Mouse (Mus musculus): Measurements from ENCODE around the gene Fam13c. TPM values are rescaled to one million over a fixed set of nuclear protein-coding genes. Genes with fewer than 3 reads are reported as not detected.

Fam13c gene
- polyA plus RNA-seq (2015; fragmentation: Nextera tagmentation; extraction: Ambion mirVana): 6.8 and 7.5 TPM in 2 replicates

- WGBS: 10% methylated on average over 24 of the region's 24 CpGs
- peak; percentile 33; the same call in 1 of the 2 replicates for TF ChIP-seq EP300 (IDR thresholded peaks at IDR 0.05)
- 0 out of 2 replicates have a peak, but pooled peaks have one; percentile 1 for TF ChIP-seq CTCF (IDR thresholded peaks at IDR 0.05)
- Histone ChIP-seq H3K4me1 (ENCODE audit: insufficient read depth, low read depth, low read length) (peaks cover 3% of the 10 kb centered on the region; the same call in 1 of the 2 replicates), H3K9ac (replicated peaks; ENCODE audit: low read depth) (peak within 1 kb of the TSS; percentile 55), H3K36me3 (ENCODE audit: insufficient read depth, low read length) (no peaks in the 10 kb centered on the region), H3K27me3 (replicated peaks; ENCODE audit: insufficient read depth, low read length) (no peaks in the 10 kb centered on the region), H3K4me3 (ENCODE audit: low read depth, low read length) (peak within 1 kb of the TSS; percentile 68), H3K9me3 (ENCODE audit: low read length) (no peaks in the 10 kb centered on the region), H3K4me2 (replicated peaks; ENCODE audit: low read depth, low read length) (peak within 1 kb of the TSS; percentile 91), H3K27ac (ENCODE audit: low read length) (peak within 1 kb of the TSS; percentile 71)
- peak; percentile 36 for DNase-seq (ENCODE audit: low spot score)
- ATAC-seq: peak; percentile 40
Observed at GRCm38 (mm10) chr10:70439676-70440521, at the start of gene Fam13c. Gene Fam13c (plus strand): TSS chr10:70440481.

- ATAC-seq: no peak
- H3K9me3 ChIP-seq (ENCODE audit: low read length): no peaks in the 10 kb centered on the region
- no peaks in the 10 kb centered on the region for H3K4me1 ChIP-seq (ENCODE audit: insufficient read depth, low read depth, low read length)
- H3K4me3 ChIP-seq (ENCODE audit: low read depth, low read length): no peak overlapping the region
- TF ChIP-seq CTCF (IDR thresholded peaks at IDR 0.05) (no peak), EP300 (IDR thresholded peaks at IDR 0.05) (no peak)
- no peak overlapping the region for H3K27ac ChIP-seq (ENCODE audit: low read length)
- no peaks in the 10 kb centered on the region for H3K36me3 ChIP-seq (ENCODE audit: insufficient read depth, low read length)
- H3K27me3 ChIP-seq (replicated peaks; ENCODE audit: insufficient read depth, low read length): no peaks in the 10 kb centered on the region
- WGBS: 73% methylated on average over 5 of the region's 5 CpGs
- no peak overlapping the region for H3K4me2 ChIP-seq (replicated peaks; ENCODE audit: low read depth, low read length)
- H3K9ac ChIP-seq (replicated peaks; ENCODE audit: low read depth): no peak overlapping the region
- DNase-seq (ENCODE audit: low spot score): no peak
Observed at GRCm38 (mm10) chr10:70395900-70396299, 44.4 kb upstream of the Fam13c start.

GRCm38 (mm10) chr10:70398224-70398623, 42.1 kb upstream of the Fam13c start:
- H3K4me1 ChIP-seq (ENCODE audit: insufficient read depth, low read depth, low read length): no peaks in the 10 kb centered on the region
- no peak overlapping the region for H3K4me2 ChIP-seq (replicated peaks; ENCODE audit: low read depth, low read length)
- ATAC-seq (no peak), DNase-seq (ENCODE audit: low spot score) (no peak)
- no peaks in the 10 kb centered on the region for H3K36me3 ChIP-seq (ENCODE audit: insufficient read depth, low read length)
- no peak overlapping the region for H3K4me3 ChIP-seq (ENCODE audit: low read depth, low read length)
- no peak overlapping the region for H3K9ac ChIP-seq (replicated peaks; ENCODE audit: low read depth)
- H3K27ac ChIP-seq (ENCODE audit: low read length): no peak overlapping the region
- WGBS: 86% methylated on average over 6 of the region's 6 CpGs
- H3K27me3 ChIP-seq (replicated peaks; ENCODE audit: insufficient read depth, low read length): no peaks in the 10 kb centered on the region
- no peaks in the 10 kb centered on the region for H3K9me3 ChIP-seq (ENCODE audit: low read length)
- TF ChIP-seq EP300 (IDR thresholded peaks at IDR 0.05) (no peak), CTCF (IDR thresholded peaks at IDR 0.05) (no peak)

GRCm38 (mm10) chr10:70402006-70402405, 38.3 kb upstream of the Fam13c start:
- no peaks in the 10 kb centered on the region for H3K9me3 ChIP-seq (ENCODE audit: low read length)
- ATAC-seq (no peak), DNase-seq (ENCODE audit: low spot score) (no peak)
- no peak overlapping the region for H3K27ac ChIP-seq (ENCODE audit: low read length)
- H3K36me3 ChIP-seq (ENCODE audit: insufficient read depth, low read length): no peaks in the 10 kb centered on the region
- TF ChIP-seq EP300 (IDR thresholded peaks at IDR 0.05) (no peak), CTCF (IDR thresholded peaks at IDR 0.05) (no peak)
- WGBS: 65% methylated on average over 4 of the region's 4 CpGs
- H3K4me2 ChIP-seq (replicated peaks; ENCODE audit: low read depth, low read length): no peak overlapping the region
- H3K27me3 ChIP-seq (replicated peaks; ENCODE audit: insufficient read depth, low read length): no peaks in the 10 kb centered on the region
- no peaks in the 10 kb centered on the region for H3K4me1 ChIP-seq (ENCODE audit: insufficient read depth, low read depth, low read length)
- H3K9ac ChIP-seq (replicated peaks; ENCODE audit: low read depth): no peak overlapping the region
- no peak overlapping the region for H3K4me3 ChIP-seq (ENCODE audit: low read depth, low read length)

GRCm38 (mm10) chr10:70402711-70403110, 37.6 kb upstream of the Fam13c start:
- Histone ChIP-seq H3K27me3 (replicated peaks; ENCODE audit: insufficient read depth, low read length) (no peaks in the 10 kb centered on the region), H3K36me3 (ENCODE audit: insufficient read depth, low read length) (no peaks in the 10 kb centered on the region), H3K9me3 (ENCODE audit: low read length) (no peaks in the 10 kb centered on the region), H3K27ac (ENCODE audit: low read length) (no peak overlapping the region), H3K4me3 (ENCODE audit: low read depth, low read length) (no peak overlapping the region), H3K4me1 (ENCODE audit: insufficient read depth, low read depth, low read length) (no peaks in the 10 kb centered on the region), H3K9ac (replicated peaks; ENCODE audit: low read depth) (no peak overlapping the region), H3K4me2 (replicated peaks; ENCODE audit: low read depth, low read length) (no peak overlapping the region)
- DNase-seq (ENCODE audit: low spot score) (no peak), ATAC-seq (no peak)
- 74% methylated on average over 4 of the region's 4 CpGs for WGBS
- TF ChIP-seq EP300 (IDR thresholded peaks at IDR 0.05) (no peak), CTCF (IDR thresholded peaks at IDR 0.05) (no peak)

GRCm38 (mm10) chr10:70417811-70418486, 22.3 kb upstream of the Fam13c start:
- H3K36me3 ChIP-seq (ENCODE audit: insufficient read depth, low read length): no peaks in the 10 kb centered on the region
- H3K27me3 ChIP-seq (replicated peaks; ENCODE audit: insufficient read depth, low read length): no peaks in the 10 kb centered on the region
- no peaks in the 10 kb centered on the region for H3K4me1 ChIP-seq (ENCODE audit: insufficient read depth, low read depth, low read length)
- no peak for DNase-seq (ENCODE audit: low spot score)
- ATAC-seq: no peak
- no peak overlapping the region for H3K4me2 ChIP-seq (replicated peaks; ENCODE audit: low read depth, low read length)
- TF ChIP-seq EP300 (IDR thresholded peaks at IDR 0.05): no peak
- TF ChIP-seq CTCF (IDR thresholded peaks at IDR 0.05): no peak
- no peak overlapping the region for H3K9ac ChIP-seq (replicated peaks; ENCODE audit: low read depth)
- WGBS: 55% methylated on average over 6 of the region's 6 CpGs
- no peaks in the 10 kb centered on the region for H3K9me3 ChIP-seq (ENCODE audit: low read length)
- no peak overlapping the region for H3K27ac ChIP-seq (ENCODE audit: low read length)
- no peak overlapping the region for H3K4me3 ChIP-seq (ENCODE audit: low read depth, low read length)
